Mouse (Mus musculus): Measurements from ENCODE around the gene Fgfr2. TPM values are rescaled to one million over a fixed set of nuclear protein-coding genes. Genes with fewer than 3 reads are reported as not detected.
A peak's percentile ranks its signal among the peaks of the same experiment; 100 is the strongest.

Fgfr2 gene
- total RNA-seq, 2 experiments from 2014 or later: 56.7 to 61.5 TPM

GRCm38 (mm10) chr7:130263799-130264351 is 2859.3 kb downstream of the Fgfr2 start:
- DNase-seq (ENCODE audit: low spot score in 2 of 2): no peak

GRCm38 (mm10) chr7:130263233-130263594 is 2859.9 kb downstream of the Fgfr2 start:
- DNase-seq (ENCODE audit: low spot score in 2 of 2): no peak

DNA sequence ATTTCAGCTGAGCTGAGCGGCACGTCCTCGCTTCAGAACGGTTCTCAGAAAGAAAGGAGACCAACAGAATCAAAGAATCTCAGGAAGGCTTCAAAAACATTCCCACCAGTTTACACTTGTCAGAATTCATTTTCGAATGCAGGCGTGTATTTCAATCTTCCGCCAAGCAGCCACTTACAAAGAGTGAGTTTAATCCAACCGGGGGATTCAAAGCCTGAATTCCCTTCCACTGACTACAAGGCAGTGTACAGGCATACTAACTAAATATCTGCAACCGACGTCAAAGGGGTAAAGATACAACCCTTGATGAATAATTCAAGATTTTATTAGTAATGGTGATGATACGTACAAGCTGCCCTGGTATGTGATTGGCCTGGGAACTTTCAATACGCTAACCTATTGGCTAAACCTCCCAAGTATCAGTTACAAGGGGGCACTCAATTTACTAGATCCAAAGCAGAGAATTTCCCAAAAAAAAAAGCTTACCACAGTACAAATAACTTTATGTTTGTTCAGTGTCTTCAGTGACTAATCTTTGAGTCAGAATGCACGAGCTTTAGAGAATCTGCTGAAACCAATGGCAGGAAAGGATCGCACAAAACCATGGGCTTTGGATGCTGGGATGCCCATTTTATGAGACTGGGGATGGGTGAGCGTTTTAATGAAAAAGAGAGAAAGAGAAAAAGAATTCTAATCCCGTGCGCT is 2860.5 kb downstream of the Fgfr2 start:
- no peak for DNase-seq (ENCODE audit: low spot score in 2 of 2)

GRCm38 (mm10) chr7:130261684-130262527 is 2861.2 kb downstream of the Fgfr2 start:
- no peak for DNase-seq (ENCODE audit: low spot score in 2 of 2)

DNA sequence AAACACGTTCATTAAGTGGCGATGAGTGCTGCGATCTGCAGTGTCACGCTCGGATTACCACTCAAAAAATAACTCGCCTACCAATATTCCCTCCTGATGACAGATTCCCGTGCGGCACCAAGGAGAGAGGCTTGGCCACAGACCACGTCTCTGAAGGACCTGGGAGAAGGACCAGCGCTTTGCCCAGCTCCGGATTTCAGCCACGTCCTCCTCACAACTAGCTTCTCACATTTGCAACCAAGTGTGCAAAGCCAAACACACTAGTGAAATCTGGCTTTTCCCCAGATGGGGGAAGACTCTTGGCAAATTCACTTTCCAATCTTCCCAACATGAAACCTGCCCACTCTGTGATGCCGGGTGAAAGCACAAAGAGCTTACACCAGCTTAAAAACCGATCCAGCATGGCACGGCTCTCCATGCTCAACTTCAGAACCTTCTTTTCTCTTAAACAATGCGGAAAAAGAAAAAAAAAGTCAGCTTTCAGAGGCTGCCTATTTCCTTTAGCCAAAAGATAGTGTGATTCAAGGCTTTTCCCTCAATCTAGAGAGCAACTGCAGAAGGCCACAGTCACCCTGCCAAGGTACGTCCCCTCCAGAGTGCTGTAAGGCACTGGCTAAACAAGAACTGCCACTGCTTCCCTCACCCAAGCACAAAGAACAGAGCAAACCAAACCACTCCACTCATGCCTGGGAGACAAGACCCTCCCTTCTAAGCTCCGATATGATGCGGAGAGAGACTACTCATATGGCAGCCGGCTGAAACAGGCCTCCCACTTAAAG is 2862.1 kb downstream of the Fgfr2 start:
- no peak for DNase-seq (ENCODE audit: low spot score in 2 of 2)

DNA sequence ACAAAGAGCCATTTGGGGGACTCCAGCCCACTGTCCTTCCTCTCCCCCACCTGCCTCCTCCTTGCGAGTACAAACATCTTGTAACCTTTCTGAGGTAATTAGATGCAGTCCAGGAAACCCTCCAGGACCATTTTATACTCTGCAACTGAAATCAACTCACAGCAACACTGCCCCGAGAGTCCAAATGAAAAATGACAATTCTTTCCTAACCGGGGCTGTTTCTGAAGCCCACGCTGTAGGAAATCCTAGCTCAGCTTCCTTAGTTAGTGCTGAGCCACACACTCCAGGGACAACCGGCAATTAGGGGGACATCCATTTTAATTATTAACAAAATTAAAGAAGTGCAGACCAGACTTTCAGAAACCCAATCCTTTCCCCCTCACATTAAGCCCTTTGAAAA is 2863.1 kb downstream of the Fgfr2 start:
- DNase-seq (ENCODE audit: low spot score in 2 of 2): peak in 1 of 2 experiments; percentile 41

DNA sequence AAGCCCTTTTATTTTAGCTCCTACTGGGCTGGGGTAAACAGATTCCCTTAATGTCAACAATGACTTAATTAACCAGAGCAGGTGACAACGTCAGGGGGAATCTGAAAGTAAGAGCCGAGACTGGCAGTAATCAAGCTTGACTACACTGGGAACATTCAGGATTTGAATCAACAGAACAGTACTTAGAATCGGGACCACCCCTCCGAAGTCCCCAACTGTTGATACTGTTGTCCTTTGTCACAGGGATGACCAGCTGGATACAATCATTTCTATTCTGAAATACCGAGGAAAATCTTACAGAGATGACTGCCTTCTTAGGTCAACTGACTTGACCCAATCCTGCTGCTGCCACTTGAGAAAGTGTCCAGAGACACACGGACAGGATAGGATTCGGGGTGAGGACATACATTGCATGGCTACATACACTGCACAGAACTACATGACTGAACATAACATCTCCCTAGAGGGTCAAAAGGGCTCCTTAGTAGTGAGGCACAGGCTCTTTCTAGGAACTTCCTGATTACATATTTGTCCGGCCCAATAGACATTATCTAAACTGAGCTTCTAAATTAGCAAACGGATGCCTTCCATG is 2864.3 kb downstream of the Fgfr2 start:
- DNase-seq (ENCODE audit: low spot score in 2 of 2): no peak

- no peak for DNase-seq (ENCODE audit: low spot score in 2 of 2)
Observed at GRCm38 (mm10) chr7:130257991-130258703, 2865.0 kb downstream of the Fgfr2 start.

- DNase-seq (ENCODE audit: low spot score in 2 of 2): no peak
Observed at GRCm38 (mm10) chr7:130253264-130253663, 2869.9 kb downstream of the Fgfr2 start.

DNA sequence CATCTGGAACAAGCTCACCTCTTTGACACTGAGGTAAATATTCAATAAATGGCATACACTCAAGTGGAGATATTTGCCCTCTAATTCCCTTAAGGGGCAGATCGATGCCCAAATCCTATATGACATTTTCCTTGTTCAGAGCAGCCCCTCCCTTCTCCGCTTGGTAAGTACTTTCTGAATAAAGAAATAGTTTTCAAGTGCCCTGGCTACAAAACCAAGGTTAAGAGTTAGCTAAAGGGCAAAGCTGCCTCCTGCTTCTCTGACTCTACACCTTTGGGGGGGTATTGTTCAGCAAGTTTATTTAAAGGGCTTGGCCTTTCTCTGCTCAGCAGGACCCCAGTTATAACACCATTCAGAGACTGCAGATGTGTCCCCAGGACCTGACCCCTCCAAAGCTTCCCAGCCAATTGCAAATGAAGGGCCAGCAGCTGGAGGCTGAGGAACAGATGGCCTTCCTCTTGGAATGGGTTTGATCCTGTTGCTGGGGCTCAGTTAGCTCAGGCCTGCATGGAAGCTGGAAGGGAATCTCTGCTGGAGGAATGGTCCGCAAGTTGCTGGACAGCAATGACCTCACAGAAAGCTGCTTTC is 2871.1 kb downstream of the Fgfr2 start:
- DNase-seq (ENCODE audit: low spot score in 2 of 2): no peak

DNA sequence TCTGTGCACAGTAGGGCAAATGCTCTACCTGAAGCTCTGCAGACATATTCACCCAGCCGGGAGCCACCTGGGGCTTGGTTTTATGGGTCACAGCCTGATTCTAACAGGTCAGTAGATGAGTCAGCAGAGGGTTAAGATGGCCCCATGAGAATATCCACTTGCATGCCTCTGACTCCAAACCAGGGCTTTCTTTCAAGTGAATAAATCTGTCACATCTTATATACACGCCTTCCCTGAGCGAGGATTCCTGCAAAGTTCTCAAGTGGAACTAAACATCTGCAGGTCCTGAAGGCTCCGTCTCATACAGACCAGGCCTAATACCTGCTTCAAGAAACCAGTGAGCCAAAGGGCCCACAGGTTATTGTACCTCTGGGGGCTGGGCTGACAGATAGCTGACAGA is 2872.2 kb downstream of the Fgfr2 start:
- DNase-seq (ENCODE audit: low spot score in 2 of 2): no peak

DNA sequence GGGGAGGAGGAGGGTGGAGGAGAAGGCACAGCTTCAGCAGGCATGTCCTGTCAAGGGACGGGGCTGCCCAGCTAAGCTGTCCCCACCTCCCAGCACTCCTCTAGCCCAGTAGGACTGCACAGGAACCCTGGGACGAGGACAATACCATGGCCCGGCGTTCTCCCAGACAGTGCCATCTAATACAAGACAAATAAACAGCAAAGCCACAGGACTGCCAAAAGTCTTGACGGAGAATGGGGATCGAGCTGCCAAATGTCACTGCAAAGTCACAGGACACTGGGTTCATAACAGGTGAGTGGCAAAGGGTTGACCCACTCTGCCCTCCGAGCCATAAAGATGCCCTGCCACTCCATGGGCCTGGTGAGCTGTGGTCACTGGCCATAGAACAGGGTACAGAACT is 2874.7 kb downstream of the Fgfr2 start:
- DNase-seq (ENCODE audit: low spot score in 2 of 2): no peak

DNA sequence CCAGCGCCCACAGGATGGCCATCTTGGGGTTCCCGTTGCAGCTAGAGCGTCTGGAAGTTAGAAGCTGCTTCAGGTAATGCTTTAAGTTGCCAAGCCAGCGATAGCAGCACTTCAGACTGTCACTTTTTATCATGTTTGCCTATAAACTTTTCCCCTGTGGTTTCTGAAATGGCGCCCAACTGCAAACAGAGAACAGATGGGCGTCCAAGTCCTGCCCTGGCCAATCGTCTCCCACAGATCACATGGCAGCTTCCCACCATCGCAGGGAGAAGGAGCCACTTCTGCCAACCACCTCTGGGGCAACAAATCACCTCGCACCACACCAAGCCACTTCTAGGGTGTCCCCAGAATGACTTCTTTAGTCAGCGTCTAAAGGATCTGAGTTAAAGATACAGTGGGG is 2875.3 kb downstream of the Fgfr2 start:
- DNase-seq (ENCODE audit: low spot score in 2 of 2): no peak

- no peak for DNase-seq (ENCODE audit: low spot score in 2 of 2)
Observed at GRCm38 (mm10) chr7:130246483-130246882, 2876.7 kb downstream of the Fgfr2 start.

GRCm38 (mm10) chr7:130244545-130244944 is 2878.6 kb downstream of the Fgfr2 start:
- DNase-seq (ENCODE audit: low spot score in 2 of 2): no peak

DNA sequence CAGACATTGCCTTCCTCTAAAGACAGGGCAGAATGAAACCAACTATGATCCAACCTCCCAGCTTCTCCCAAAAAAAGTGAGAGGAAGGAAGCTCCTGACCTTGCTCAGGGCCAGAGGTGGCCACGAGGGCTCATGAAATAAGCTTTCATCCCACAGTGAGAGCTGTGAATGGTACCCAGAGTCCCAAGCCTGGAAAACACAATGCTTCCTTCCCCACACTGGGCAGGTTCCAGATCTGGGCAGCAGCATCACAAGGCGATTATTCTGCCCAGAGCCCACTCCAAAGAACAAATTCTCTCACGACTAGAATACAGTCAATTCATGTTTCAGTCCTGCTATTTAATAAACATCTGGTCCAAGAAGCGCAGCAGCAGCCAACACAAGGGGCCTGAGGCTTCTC is 2879.3 kb downstream of the Fgfr2 start:
- peak in 1 of 2 experiments; percentile 53 for DNase-seq (ENCODE audit: low spot score in 2 of 2)

GRCm38 (mm10) chr7:130240191-130240590 is 2883.0 kb downstream of the Fgfr2 start:
- DNase-seq (ENCODE audit: low spot score in 2 of 2): no peak

GRCm38 (mm10) chr7:130237244-130237643 is 2885.9 kb downstream of the Fgfr2 start:
- DNase-seq (ENCODE audit: low spot score in 2 of 2): no peak

DNA sequence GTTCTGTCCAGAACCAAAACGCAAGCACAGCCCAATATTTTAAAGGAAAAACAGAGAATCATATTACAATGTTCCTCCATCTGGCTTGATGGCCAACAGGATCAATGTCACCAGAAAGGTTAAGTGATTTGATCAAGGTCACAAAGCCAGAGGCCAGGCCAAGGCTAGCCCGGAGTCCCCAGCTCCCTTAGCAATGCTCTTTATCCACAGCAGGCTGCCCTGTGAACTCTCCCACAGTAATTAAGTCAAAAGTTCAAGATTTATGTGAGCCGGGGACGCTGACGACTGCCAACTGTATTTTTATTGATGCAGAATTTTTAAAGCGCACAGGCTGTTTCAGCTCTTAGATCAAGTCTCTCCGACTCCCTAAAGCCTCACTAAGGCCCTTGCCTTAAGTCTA is 2889.4 kb downstream of the Fgfr2 start:
- DNase-seq (ENCODE audit: low spot score in 2 of 2): no peak

DNA sequence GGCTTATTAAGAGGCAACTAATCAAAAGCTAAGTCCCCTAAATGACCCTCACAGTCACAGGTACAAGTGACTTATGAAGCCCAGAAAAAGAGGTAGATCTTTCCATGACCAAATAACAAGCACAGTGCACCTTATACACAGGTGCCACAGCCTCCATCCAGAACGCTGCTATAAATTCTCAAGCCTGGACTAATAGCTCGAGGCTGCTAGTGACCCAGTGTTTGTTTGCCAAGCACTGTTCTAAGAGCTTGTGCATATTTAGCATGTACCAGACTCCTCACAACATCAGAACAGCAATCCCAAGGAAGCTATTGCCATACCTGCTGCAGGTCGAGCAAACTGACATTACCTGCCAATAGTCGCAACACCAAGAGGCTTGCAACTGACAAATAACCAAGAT is 2893.1 kb downstream of the Fgfr2 start:
- no peak for DNase-seq (ENCODE audit: low spot score in 2 of 2)

Data from layer of hippocampus, adult 18-20 months (tissue).